Mouse (Mus musculus) mesoderm, embryonic 11.5 days (tissue): Measurements from ENCODE around the gene Appl2.
"Not testable (repeated sequence)": the region's sequence is repeated elsewhere in the genome, so short reads cannot be mapped to it uniquely, and the experiment has no call there.

ENCODE experiments used
- DNase-seq: peaks from one replicate; pipeline ENCODE4 v3.0.0-alpha.2; 2012; ENCODE audit warnings: low read depth, low spot score

Gene Appl2

DNA sequence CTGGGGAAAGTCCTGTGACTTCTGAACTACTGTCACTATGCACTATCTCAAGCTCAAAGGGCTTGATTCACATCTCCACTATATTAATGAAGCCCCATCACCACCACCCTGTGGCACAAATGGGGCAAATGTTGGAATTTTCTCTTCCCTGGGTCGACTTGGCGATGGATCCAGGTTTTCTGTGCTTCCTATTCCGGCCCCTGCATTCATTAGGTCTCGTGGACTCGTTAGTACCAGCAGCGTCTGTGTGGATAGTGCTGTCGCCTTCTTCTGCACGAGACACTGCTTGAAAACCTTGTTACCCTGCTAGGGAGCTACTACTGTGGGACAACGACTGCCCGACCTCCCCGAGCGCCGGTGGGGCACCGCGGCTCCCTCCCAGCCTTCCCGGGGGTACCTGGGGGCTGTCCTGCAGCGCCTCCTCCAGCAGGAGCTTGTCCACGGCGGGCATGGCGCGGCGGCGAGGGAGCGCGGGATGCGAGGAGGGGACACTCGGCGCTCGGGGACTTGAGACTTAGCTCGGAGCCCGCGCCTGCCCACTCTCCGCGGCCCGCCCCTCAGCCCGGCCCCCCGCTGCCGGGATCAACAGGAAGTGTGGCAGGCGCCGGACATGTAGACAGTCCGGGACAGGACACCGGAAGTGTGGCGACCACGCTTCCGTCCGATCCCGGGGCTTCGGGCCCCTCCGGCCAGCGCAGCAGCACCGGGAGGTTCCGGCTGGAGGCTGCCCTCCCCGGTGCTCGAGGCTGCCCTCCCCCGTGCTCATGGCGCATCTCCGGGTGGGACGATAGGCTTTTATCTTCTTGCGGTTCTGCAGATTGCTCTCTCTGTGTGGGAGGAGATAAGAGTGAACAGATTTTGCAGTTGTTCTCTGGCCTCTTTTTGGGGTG lies at the start of gene Appl2:
Appl2 (minus strand) TSS at position 608 of the 890 bp plus-strand sequence.
- peak; percentile 86 for DNase-seq

DNA sequence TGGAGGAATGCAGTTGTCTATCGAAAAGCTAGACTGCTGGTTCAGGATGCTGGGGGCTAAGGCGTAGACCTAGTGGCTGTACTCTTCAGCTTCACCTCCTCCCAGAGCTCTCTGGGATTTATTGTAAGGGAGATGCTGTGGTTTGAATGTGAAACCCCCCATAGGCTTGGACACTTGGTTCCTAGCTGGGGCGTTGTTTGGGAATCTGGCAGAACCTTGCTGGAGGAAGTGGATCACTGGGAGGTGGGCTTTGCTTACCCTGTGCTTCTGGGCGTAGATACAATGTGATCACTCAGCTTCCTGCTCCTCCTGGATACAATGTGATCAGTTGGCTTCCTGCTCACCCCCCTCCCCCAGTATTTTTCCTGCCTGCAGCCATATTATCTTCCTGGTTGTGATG lies 47.7 kb upstream of the Appl2 start:
- DNase-seq, result no peak

- no peak for DNase-seq
These were observed 43.8 kb upstream of the Appl2 start for GRCm38 (mm10) chr10:83692175-83692895.

- DNase-seq, result no peak
These were observed 39.7 kb upstream of the Appl2 start for GRCm38 (mm10) chr10:83688215-83688614.

- DNase-seq, result no peak
These were observed 32.8 kb upstream of the Appl2 start for GRCm38 (mm10) chr10:83681334-83681733.

GRCm38 (mm10) chr10:83666556-83666955 lies 18.0 kb upstream of the Appl2 start:
- no peak for DNase-seq

GRCm38 (mm10) chr10:83661925-83662324 lies 13.4 kb upstream of the Appl2 start:
- no peak for DNase-seq

GRCm38 (mm10) chr10:83660605-83661004 lies 12.1 kb upstream of the Appl2 start:
- DNase-seq, result no peak

DNA sequence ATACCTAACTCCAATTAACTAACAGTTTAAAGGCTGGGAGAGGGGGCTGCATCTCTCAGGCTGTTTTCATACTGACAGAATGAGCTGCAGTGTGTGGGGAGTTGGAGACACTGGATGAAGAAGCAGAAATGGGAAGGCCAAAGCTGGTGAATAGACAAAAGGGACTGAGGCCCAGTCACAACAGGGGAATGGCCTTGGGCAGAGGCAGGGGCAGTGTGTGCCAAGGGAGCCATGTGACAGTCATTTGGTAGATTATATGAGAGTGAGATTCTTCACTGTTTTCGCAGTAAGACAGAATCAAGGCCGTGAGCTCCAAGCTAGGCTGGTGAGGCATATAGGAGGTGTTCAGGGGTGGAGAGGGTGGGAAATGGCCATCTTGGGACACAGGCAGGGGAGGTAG lies 6.1 kb upstream of the Appl2 start:
- DNase-seq, result no peak

DNA sequence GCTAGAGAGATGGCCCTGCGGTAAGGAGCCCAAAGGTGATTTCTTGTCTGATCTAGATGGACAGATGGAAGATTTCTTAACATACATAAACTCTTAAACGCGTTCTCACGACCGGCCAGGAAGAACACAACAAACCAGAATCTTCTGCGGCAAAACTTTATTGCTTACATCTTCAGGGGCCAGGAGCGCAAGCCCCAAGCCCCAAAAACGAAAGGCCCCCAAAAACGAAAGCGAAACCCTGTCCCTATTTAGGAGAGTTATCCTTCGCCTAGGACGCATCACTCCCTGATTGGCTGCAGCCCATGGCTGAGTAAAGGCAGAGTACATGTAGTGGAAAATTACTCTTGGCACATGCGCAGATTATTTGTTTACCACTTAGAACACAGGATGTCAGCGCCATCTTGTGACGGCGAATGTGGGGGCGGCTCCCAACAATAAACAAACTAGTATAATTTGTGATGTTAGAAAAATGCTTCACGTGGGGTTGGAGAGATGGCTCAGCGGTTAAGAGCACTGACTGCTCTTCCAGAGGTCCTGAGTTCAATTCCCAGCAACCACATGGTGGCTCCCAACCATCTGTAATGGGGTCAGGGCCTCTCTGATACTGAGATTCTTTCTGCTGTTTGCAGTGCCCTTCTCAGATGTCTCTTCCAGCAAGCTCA lies 3.8 kb upstream of the Appl2 start:
- not testable (repeated sequence) for DNase-seq

DNA sequence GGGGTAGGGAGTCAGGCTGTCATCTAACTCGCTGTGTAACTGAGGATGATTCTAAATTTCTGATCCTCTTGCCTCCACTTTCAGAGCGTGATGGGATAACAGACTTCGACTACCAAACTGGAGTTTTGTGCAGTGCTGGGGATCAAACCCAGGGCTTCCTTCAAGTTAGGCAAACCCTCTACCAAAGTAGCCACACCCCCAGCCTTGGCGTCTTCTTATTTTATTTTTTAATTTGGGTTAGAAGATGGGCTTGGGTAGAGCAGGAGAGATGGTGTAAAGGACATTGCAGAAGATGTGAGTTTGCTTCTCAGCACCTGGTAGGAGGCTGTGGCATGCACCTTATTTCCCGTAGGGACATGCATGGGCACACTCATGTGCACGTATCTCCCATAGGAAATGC lies 499 bp upstream of the Appl2 start:
- no peak for DNase-seq

DNA sequence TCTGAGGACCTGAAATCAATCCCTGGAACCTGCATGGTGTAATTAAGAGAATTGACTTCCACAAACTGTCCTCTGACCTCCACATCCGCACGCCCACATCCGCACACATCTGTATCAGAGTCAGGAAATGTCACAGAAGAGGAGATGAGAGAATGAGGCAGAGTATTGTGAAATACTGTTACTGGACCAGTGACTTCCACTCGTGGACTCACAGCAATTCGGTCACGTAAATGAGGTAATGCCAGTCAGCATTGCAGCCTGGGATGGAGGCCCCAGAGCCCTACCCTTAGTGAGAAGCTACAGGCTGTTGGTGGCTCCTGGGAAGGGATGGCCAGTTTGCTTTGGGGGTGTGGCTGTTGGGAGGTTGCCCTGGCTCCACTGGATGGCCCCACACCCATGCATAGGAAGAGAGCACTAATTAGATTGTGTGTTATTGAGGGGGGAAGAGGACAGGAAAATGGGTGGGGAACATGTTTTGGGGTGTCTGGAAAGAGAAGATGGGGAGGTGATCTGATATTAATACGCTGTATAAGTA lies 2.1 kb downstream of the Appl2 start:
- DNase-seq, result no peak

DNA sequence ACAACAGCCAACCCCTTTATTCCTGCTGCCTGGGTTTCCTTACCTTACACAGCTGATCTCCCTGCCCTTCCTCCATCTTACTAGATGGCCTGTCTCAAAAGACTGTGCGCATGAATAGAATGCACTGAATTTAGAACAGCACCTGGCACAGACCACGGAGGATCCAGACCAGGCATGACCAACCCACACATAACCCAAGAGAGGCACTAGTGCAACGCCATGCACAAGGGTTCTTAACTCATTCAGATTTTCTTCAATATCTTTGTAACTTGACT lies 2.9 kb downstream of the Appl2 start:
- no peak for DNase-seq

DNA sequence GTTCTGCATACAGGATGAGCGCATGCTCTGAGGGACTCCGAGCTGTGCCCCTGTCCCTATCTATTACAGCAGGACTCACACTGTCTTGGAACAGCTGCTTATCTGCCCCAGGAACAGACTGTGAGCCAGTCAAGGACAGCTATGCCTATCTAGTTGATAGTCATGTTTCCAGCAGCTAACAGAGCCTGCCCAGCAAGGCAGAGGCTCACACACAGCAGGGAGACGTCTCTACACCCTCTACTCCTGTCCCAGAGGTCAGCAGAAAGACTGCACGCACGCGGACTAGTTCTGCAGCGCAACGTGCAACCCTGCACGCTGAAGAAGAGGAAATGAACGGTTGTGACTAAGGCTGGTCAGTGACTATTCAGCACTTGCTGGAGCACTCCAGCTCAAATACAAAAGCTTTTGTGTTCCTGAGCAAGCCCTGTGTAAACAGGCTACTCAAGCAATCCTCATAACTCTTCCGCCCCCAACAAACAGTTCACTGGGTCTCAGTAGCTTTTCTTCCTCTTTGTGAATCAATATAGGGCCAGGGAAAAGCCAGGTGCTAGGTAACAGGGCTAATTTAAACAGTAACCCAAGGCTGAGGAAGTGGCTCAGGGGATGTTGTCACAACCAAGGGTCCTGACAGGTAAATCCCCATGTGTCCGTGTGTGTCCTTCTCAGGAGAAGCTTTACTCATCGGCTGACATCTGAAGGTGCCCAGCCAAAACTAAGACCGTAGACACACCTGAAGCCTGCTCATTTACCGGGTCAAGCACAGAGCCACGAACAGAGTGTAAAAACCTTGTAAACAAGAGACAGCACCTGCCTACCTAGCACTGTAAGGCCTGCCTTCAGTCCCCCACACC lies 3.4 kb downstream of the Appl2 start:
- DNase-seq, result no peak

DNA sequence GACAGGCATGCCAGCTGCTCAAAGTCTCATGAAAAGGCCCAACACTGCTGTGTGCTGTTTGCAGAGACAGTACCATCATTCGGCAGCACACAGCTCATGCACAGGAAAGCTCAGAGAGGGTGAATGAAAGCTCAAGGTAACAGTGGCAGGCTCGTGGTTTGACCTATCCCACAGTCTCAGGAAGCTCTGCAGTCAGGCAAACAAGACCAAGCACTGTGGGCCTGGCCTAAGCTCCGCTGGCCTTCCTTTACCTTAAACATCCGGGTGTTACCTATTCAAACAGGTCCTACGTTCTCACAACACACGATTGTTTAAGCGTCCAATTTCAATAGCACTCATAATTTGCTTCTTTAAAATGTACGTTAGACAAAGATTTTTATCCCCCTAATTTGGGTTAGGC lies 4.4 kb downstream of the Appl2 start:
- no peak for DNase-seq

GRCm38 (mm10) chr10:83641641-83642040 lies 6.9 kb downstream of the Appl2 start:
- DNase-seq, result no peak

DNA sequence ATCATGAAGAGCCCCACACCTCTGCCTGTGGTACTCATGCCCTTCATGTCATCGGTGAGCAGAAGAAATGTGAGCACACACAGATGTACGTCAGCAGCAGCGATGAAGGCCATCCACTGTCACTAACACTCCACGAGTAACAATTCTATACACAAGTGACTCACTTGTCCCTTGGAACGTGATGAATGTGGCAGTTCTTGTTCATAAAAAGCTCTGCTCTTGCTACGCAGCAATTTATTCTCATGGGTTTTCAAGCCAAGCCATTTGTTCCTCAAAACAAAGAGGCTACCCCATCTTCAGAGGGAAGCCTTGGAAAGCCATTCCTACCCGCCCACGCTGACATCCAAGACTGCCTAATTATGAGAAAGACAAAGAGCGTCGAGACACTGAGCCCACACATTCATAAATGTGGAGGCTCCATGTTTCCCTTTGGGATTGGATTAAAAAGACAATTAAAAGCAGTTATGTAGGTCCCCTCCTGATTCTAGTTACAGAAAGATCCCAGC lies 8.6 kb downstream of the Appl2 start:
- DNase-seq, result no peak

- no peak for DNase-seq
These were observed 11.2 kb downstream of the Appl2 start for GRCm38 (mm10) chr10:83637295-83637694.

GRCm38 (mm10) chr10:83636191-83636590 lies 12.3 kb downstream of the Appl2 start:
- no peak for DNase-seq

DNA sequence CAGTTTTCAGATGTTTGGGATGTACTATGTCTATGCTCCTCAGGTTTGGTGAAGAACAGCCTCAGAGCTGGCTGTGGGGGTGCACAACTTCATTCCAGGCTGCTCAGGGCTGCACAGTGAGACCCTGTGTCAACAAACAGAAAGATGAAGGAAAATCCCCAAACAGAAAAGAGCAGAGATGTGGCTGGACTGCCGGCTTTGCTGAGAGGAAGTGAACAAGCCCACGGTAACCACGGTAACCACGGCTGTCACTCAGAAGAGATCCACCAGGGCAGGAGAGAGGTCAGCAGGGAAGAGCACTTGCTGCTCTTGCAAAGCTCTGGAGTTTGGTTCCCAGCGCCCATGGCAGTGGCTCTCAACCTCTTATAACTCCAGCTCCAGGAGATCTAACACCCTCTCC lies 14.1 kb downstream of the Appl2 start:
- peak; percentile 63 for DNase-seq

- DNase-seq, result no peak
These were observed 15.6 kb downstream of the Appl2 start for GRCm38 (mm10) chr10:83632806-83633374.
